Mouse (Mus musculus) gastrocnemius, postnatal 10 days (tissue): ENCODE data around the gene Ncbp2. TPM values are rescaled to one million over a fixed set of nuclear protein-coding genes. Genes with fewer than 3 reads are reported as not detected.

ENCODE experiments used
- DNase-seq: peaks from one replicate; pipeline ENCODE4 v3.0.0; 2021; ENCODE audit warnings: mixed read lengths
- microRNA-seq, 2 experiments: library from miRNA; unstranded; fragments of <30 nt; microRNA quantifications; one replicate each; pipeline ENCODE4 v1.2.0; 2021
- total RNA-seq, 2 experiments: library from RNA; stranded (reverse); gene quantifications; 2 replicates each; pipeline ENCODE4 v1.2.3; 2021

The Ncbp2 gene
- total RNA-seq, 2 experiments from 2014 or later, result 18.7 to 23.6 TPM

DNA sequence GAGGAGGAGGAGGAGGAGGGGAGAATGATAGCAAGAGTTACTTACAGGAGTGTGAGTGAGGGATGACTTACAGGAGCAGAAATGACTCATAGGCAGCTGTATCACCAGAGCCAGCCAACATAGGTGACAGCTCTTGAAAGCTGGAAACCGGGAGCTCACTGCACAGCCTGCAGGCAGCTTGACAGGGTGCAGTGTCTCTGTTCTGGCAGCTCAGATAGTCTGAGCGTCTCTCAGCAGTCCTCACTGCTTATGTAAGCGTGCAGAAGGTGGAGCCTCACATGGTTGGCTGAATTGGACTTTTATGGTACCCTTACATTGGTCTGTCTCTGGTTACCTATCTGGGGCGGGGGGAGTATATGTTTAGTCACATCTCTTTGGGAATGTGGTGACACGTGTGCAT, 61.6 kb downstream of the Ncbp2 start:
- no peak for DNase-seq

DNA sequence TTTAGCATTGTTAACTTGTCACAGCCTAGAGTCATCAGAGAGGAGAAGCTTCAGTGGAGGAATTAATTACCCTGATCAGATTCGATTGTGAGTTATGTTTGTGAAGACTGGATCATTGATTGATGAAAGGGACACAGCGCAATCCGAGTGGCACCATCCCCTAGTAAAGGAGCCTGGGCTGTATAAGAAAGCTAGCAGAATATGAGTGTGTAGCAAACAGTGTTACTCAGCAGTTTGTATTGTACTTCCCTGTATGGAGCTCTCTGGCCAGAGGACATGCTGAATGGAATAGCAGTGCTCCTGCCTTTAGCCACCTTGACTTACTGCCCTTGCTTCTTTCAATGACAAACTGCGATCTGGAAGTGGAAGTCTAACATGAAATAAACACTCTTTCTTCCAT, 62.0 kb downstream of the Ncbp2 start:
- no peak for DNase-seq

Small RNA genes within 50 kb of the gene (microRNA-seq; reads per million reads assigned to microRNA genes)
- gene Gm26269, result 0 reads per million in 2 experiments

Other genes with a start within 250 kb of the Ncbp2 start
- gene Meltf, start 69.7 kb upstream of the Ncbp2 start, total RNA-seq, result under 1 TPM in 1 of 2 experiments, not detected in 1; 0.05 TPM
- 1 to 10 TPM; 5.9 to 7.5 TPM for gene Pigz, start 14.7 kb upstream of the Ncbp2 start, total RNA-seq
- 10 to 100 TPM; 41.2 to 47.7 TPM for gene 0610012G03Rik, start within 50 bp of the Ncbp2 start, total RNA-seq
- gene Senp5, start 54.8 kb downstream of the Ncbp2 start, total RNA-seq, result 10 to 100 TPM; 13.8 to 17.0 TPM
- 10 to 100 TPM; 22.7 to 26.7 TPM for gene Pak2, start 130.8 kb downstream of the Ncbp2 start, total RNA-seq
- gene Pigx, start 151.2 kb downstream of the Ncbp2 start, total RNA-seq, result 10 to 100 TPM; 15.9 to 16.1 TPM
- gene Cep19, start 151.3 kb downstream of the Ncbp2 start, total RNA-seq, result 1 to 10 TPM; 6.3 to 7.3 TPM
- 1 to 10 TPM; 7.4 to 9.0 TPM for gene Nrros, start 217.1 kb downstream of the Ncbp2 start, total RNA-seq
- gene Bex6, start 231.3 kb downstream of the Ncbp2 start, total RNA-seq, result under 1 TPM in 1 of 2 experiments, not detected in 1; 0.47 TPM